Mouse (Mus musculus): ENCODE results near the gene Wwc2.

- TF ChIP-seq CTCF (IDR thresholded peaks at IDR 0.05; ENCODE audit: low read depth) (no peak), EP300 (IDR thresholded peaks at IDR 0.05; ENCODE audit: low read depth) (no peak)
These were observed 213.3 kb downstream of the Wwc2 start for GRCm38 (mm10) chr8:47777415-47777814.
